Mouse (Mus musculus): ENCODE measurements at regions not wholly inside any gene's neighbourhood (a gene's known extent, or its start where the extent isn't known, plus 50 kb on each side); places are given as distances from the start of the nearest gene placed in this dataset.

GRCm38 (mm10) chr7:40623286-40623685 is 274.8 kb upstream of the Vstm2b start:
- 90% methylated on average over 2 of the region's 2 CpGs for WGBS
- no peak overlapping the region for H3K9ac ChIP-seq
- no peaks in the 10 kb centered on the region for H3K36me3 ChIP-seq
- no peaks in the 10 kb centered on the region for H3K4me1 ChIP-seq (replicated peaks)
- no peaks in the 10 kb centered on the region for H3K27me3 ChIP-seq
- no peak overlapping the region for H3K4me3 ChIP-seq
- no peaks in the 10 kb centered on the region for H3K9me3 ChIP-seq
- H3K4me2 ChIP-seq = no peak overlapping the region
- ATAC-seq (ENCODE audit: low FRiP score) = no peak
- H3K27ac ChIP-seq = no peak overlapping the region

- no peak for ATAC-seq (ENCODE audit: low FRiP score)
- H3K27me3 ChIP-seq = no peaks in the 10 kb centered on the region
- H3K27ac ChIP-seq = no peak overlapping the region
- no peaks in the 10 kb centered on the region for H3K9me3 ChIP-seq
- H3K4me1 ChIP-seq (replicated peaks) = no peaks in the 10 kb centered on the region
- no peak overlapping the region for H3K4me2 ChIP-seq
- H3K36me3 ChIP-seq = no peaks in the 10 kb centered on the region
- no peak overlapping the region for H3K4me3 ChIP-seq
- H3K9ac ChIP-seq = no peak overlapping the region
- 88% methylated on average over 3 of the region's 3 CpGs for WGBS
Measured at GRCm38 (mm10) chr7:40636369-40636768, 261.8 kb upstream of the Vstm2b start.

DNA sequence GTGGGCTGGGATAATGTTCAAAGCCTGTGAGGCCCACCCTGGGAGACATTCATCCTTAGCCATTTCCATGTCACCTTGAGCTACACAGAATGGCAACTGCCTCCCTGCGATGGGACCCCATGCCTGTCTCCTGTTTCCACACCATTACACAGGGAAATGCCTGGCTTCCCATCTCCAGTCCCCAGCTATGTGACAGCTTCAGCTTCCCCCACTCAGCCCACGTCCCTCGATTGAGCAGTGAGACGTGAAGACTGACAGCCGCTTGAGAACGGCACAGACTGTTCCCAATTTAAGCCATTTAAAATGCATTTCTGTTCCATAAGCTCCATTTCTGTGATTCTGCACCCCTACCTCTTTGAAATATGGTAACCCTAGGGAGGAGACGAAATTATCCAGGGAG is 243.1 kb upstream of the Vstm2b start:
- Histone ChIP-seq H3K27me3 (no peaks in the 10 kb centered on the region), H3K4me3 (no peak overlapping the region), H3K27ac (peak overlapping the region; percentile 26; the same call in 1 of the 2 replicates), H3K9ac (no peak overlapping the region), H3K36me3 (no peaks in the 10 kb centered on the region), H3K9me3 (no peaks in the 10 kb centered on the region), H3K4me1 (replicated peaks) (peaks cover 13% of the 10 kb centered on the region), H3K4me2 (no peak overlapping the region)
- ATAC-seq (ENCODE audit: low FRiP score) = peak; percentile 63
- 45% methylated on average over 7 of the region's 7 CpGs for WGBS

- 57% methylated on average over 2 of the region's 2 CpGs for WGBS
- no peak; the same call in 1 of the 2 replicates for ATAC-seq (ENCODE audit: low FRiP score)
- Histone ChIP-seq H3K9me3 (no peaks in the 10 kb centered on the region), H3K36me3 (no peaks in the 10 kb centered on the region), H3K9ac (no peak overlapping the region), H3K4me2 (no peak overlapping the region), H3K27ac (no peak overlapping the region), H3K4me3 (no peak overlapping the region), H3K4me1 (replicated peaks) (peaks cover 17% of the 10 kb centered on the region), H3K27me3 (no peaks in the 10 kb centered on the region)
Measured at GRCm38 (mm10) chr7:40655391-40655790, 242.7 kb upstream of the Vstm2b start.

DNA sequence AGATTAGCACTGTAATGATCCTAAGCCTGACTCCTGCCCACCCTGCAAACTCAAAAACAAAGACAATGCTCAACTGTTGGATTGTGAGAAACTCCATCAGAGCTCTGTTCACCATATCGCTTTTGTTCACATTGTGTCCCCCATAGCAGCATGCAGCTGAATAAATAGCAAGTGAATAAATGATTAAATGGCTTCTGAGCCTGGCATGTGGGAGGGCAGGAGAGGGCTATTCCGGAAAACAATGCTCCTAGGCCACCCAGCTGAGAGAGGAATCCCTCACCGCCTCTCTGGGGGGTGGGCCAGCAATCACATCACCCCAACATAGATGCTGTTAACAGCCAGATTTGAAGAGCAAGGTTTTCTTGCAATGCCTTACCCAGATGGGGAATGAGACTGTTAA is 238.5 kb upstream of the Vstm2b start:
- Histone ChIP-seq H3K27me3 (no peaks in the 10 kb centered on the region), H3K36me3 (no peaks in the 10 kb centered on the region), H3K4me2 (no peak overlapping the region), H3K4me3 (no peak overlapping the region), H3K27ac (no peak overlapping the region), H3K9ac (no peak overlapping the region), H3K4me1 (replicated peaks) (peaks cover 17% of the 10 kb centered on the region), H3K9me3 (no peaks in the 10 kb centered on the region)
- 9% methylated on average over 3 of the region's 3 CpGs for WGBS
- ATAC-seq (ENCODE audit: low FRiP score) = peak; percentile 14; the same call in 1 of the 2 replicates

DNA sequence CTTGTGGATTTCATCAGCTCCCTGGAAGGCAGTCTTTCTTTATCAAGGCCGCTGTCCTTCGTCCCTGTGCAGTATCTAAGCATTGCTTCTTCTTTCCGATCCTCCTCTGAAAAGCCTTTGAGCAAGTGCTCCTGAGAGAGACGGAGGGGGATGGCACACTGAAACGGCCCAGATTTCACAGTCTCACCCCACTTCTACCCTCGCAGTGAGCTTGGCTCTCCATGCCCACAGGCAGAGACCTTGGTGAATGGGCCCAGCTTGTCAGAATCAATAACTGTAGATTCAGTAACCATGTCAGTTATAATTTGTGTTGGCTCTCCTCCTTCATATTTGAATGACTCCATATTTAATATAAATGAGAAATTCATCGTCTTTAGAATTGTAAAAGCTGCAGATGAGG is 234.3 kb upstream of the Vstm2b start:
- no peaks in the 10 kb centered on the region for H3K9me3 ChIP-seq
- no peak for ATAC-seq (ENCODE audit: low FRiP score)

GRCm38 (mm10) chr7:40666625-40667024 is 231.5 kb upstream of the Vstm2b start:
- Histone ChIP-seq H3K27me3 (no peaks in the 10 kb centered on the region), H3K4me2 (no peak overlapping the region), H3K36me3 (no peaks in the 10 kb centered on the region), H3K9ac (no peak overlapping the region), H3K4me3 (no peak overlapping the region), H3K9me3 (no peaks in the 10 kb centered on the region), H3K4me1 (replicated peaks) (no peaks in the 10 kb centered on the region; the same call in 1 of the 2 replicates), H3K27ac (no peak overlapping the region)
- 86% methylated on average over 5 of the region's 5 CpGs for WGBS
- ATAC-seq (ENCODE audit: low FRiP score) = no peak

More for the DNA sequence above, 234.3 kb upstream of the Vstm2b start:
- no peaks in the 10 kb centered on the region for H3K27me3 ChIP-seq
- H3K9ac ChIP-seq = no peak overlapping the region
- 88% methylated on average over 7 of the region's 7 CpGs for WGBS
- H3K4me3 ChIP-seq = no peak overlapping the region
- H3K4me1 ChIP-seq (replicated peaks) = peaks cover 14% of the 10 kb centered on the region
- no peaks in the 10 kb centered on the region for H3K36me3 ChIP-seq
- no peak overlapping the region for H3K4me2 ChIP-seq
- no peak overlapping the region for H3K27ac ChIP-seq

- no peak overlapping the region for H3K4me3 ChIP-seq
- no peak for ATAC-seq (ENCODE audit: low FRiP score)
- no peaks in the 10 kb centered on the region for H3K9me3 ChIP-seq
- no peaks in the 10 kb centered on the region for H3K36me3 ChIP-seq
- H3K27me3 ChIP-seq = no peaks in the 10 kb centered on the region
- H3K4me2 ChIP-seq = no peak overlapping the region
- no peak overlapping the region for H3K9ac ChIP-seq
- H3K4me1 ChIP-seq (replicated peaks) = no peaks in the 10 kb centered on the region
- 76% methylated on average over 5 of the region's 5 CpGs for WGBS
- no peak overlapping the region for H3K27ac ChIP-seq
Measured at GRCm38 (mm10) chr7:40670401-40670800, 227.7 kb upstream of the Vstm2b start.

DNA sequence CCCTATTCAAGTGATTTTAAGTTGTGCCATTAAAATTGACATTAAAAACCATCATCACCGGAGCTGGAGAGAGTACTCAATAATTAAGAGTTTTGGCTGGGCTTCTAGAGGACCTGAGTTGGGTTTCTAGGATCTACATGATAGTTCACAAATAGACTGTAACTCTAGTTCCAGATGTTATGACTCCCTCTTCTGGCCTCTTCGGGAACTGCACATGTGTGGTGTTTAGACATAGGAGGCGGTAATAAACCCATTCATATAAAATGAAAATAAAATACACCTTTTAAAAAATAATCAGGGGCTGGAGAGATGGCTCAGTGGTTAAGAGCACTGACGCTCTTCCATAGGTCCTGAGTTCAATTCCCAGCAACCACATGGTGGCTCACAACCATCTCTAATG is 227.1 kb upstream of the Vstm2b start:
- Histone ChIP-seq H3K4me2 (no peak overlapping the region), H3K4me1 (replicated peaks) (no peaks in the 10 kb centered on the region), H3K27me3 (no peaks in the 10 kb centered on the region), H3K27ac (no peak overlapping the region), H3K36me3 (no peaks in the 10 kb centered on the region), H3K9me3 (no peaks in the 10 kb centered on the region), H3K9ac (no peak overlapping the region), H3K4me3 (no peak overlapping the region)
- 96% methylated on average over 4 of the region's 4 CpGs for WGBS
- no peak for ATAC-seq (ENCODE audit: low FRiP score)

DNA sequence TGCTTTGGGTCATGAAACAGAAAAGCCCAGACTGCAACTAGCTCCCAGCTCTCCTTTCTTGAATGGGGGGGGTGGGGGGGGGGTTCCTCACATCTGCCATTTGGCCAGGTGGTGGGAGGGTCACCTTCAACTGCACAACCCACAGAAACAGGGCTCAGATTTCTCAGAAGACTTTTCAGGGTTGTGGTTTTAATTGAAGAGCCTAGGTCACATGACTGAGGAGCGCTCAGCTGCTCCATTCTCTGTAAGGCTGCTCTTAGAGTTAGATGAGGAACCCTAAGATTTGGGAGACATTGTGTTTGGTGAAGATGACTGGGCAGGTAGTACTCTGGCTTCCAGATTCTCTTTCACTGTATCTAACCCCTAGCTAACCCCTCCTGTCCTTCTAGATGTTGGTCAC is 225.8 kb upstream of the Vstm2b start:
- ATAC-seq (ENCODE audit: low FRiP score) = no peak
- Histone ChIP-seq H3K4me2 (no peak overlapping the region), H3K27ac (no peak overlapping the region), H3K27me3 (no peaks in the 10 kb centered on the region), H3K4me1 (replicated peaks) (no peaks in the 10 kb centered on the region), H3K36me3 (no peaks in the 10 kb centered on the region), H3K9ac (no peak overlapping the region), H3K9me3 (no peaks in the 10 kb centered on the region), H3K4me3 (no peak overlapping the region)
- 92% methylated on average over 1 of the region's 1 CpGs for WGBS

DNA sequence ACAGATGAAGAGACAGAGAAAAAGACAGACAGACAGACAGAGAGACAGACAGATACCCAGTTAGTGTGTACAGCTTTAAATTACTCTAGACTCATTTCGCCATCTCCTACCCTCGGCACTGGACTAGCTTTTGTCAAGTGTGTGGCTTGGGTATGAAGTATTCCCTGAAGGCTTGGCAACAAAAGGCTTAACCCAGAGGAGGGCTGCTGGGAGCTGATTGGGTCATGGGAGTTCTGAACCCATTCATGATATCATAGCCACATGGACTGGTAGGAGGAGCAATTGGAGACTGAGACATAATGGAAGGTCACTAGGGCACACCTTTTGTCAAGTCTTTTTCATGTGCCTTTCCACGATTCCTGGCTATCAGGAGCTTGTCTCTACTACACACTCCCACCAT is 223.7 kb upstream of the Vstm2b start:
- 22% methylated on average over 3 of the region's 3 CpGs for WGBS
- Histone ChIP-seq H3K27me3 (peaks cover 11% of the 10 kb centered on the region; the same call in 1 of the 2 replicates), H3K4me2 (no peak overlapping the region), H3K9me3 (no peaks in the 10 kb centered on the region), H3K27ac (no peak overlapping the region), H3K36me3 (no peaks in the 10 kb centered on the region), H3K4me1 (replicated peaks) (no peaks in the 10 kb centered on the region), H3K9ac (no peak overlapping the region), H3K4me3 (no peak overlapping the region)
- no peak for ATAC-seq (ENCODE audit: low FRiP score)

DNA sequence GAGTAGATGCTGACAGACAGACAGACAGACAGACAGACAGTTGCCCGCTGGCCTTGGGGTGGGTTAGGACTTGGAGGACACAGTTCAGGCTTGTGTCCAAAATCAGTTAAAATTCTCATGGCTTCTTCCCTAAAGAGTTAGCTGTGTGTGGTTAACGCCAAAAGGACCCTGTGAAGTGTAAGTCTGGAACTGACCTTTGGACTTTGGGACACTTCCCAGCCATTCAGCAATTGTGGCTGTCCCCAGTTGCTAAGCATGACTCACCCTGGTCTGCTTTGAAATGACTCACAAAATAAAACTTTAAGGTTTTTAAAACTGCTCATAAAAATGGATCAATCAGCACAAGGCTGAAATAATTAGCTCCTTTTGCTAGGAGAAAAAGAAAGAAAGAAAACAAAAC is 220.5 kb upstream of the Vstm2b start:
- peaks cover 12% of the 10 kb centered on the region; the same call in 1 of the 2 replicates for H3K4me1 ChIP-seq (replicated peaks)
- ATAC-seq (ENCODE audit: low FRiP score) = no peak
- 52% methylated on average over 2 of the region's 2 CpGs for WGBS
- no peak overlapping the region for H3K4me2 ChIP-seq
- peaks cover 23% of the 10 kb centered on the region; the same call in 1 of the 2 replicates for H3K27me3 ChIP-seq
- no peak overlapping the region for H3K9ac ChIP-seq
- H3K4me3 ChIP-seq = no peak overlapping the region
- no peaks in the 10 kb centered on the region for H3K36me3 ChIP-seq
- H3K9me3 ChIP-seq = no peaks in the 10 kb centered on the region
- H3K27ac ChIP-seq = no peak overlapping the region

DNA sequence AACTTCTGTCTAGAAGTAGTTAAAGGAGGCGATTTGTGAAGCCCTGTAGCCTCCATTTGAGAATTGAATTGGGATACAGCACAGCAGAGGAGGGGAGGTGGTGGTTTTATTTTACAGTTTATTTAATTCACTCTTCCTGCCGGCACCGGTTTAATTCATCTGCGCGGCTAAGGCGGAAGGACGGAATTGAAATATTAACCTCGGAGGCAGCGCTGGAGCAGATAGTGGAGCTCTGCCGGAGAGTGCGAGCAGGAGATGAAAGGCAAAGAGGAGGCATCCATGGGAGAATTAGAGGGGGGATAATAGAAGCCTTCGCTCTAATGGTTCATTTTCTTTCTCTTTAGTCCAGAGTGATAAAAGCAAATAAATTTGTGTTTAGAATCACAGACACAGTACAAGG is 217.6 kb upstream of the Vstm2b start:
- H3K4me1 ChIP-seq (replicated peaks) = peaks cover 12% of the 10 kb centered on the region; the same call in 1 of the 2 replicates
- no peaks in the 10 kb centered on the region for H3K36me3 ChIP-seq
- H3K9ac ChIP-seq = no peak overlapping the region
- 0 out of 2 replicates have a peak, but pooled peaks have one; percentile 37 for ATAC-seq (ENCODE audit: low FRiP score)
- WGBS = 35% methylated on average over 12 of the region's 12 CpGs
- no peaks in the 10 kb centered on the region for H3K9me3 ChIP-seq
- peaks cover 29% of the 10 kb centered on the region; the same call in 1 of the 2 replicates for H3K27me3 ChIP-seq
- H3K4me2 ChIP-seq = peak overlapping the region; percentile 11; the same call in 1 of the 2 replicates
- H3K4me3 ChIP-seq = no peak overlapping the region
- H3K27ac ChIP-seq = no peak overlapping the region

All from hindbrain, embryonic 13.5 days (tissue).